Mouse (Mus musculus) kidney, adult 11 months (tissue): ENCODE data around the gene Pet2.

Source experiments
- DNase-seq: peaks from one replicate; pipeline ENCODE4 v3.0.0; 2022

The Pet2 gene

GRCm38 (mm10) chrX:89409589-89409988 is at the start of gene Pet2:
Gene Pet2, minus strand, starts transcription at chrX:89409689.
- DNase-seq, result no peak
